Mouse (Mus musculus) CH12.LX (cell line): ENCODE data around the gene Notch3.

Source experiments
- CTCF ChIP-seq, 2 experiments: IDR thresholded peaks in 1 of 2; conservative IDR thresholded peaks in 1 of 2; 2 replicates each; pipeline ENCODE4 v1.5.1; 2011 to 2012; ENCODE audit warnings: low read depth in 2 of 2, low read length in 2 of 2, improper control_type of control experiment in 1 of 2, inconsistent platforms in 1 of 2, mild to moderate bottlenecking in 1 of 2, moderate library complexity in 1 of 2
- JUND ChIP-seq: conservative IDR thresholded peaks from 2 replicates; pipeline ENCODE4 v1.6.1; 2011; ENCODE audit warnings: low read depth, low read length, improper control_type of control experiment
- KAT2A ChIP-seq: IDR thresholded peaks from 2 replicates; pipeline ENCODE4 v1.6.1; 2012; ENCODE audit warnings: low read length, improper control_type of control experiment, inconsistent platforms; ENCODE audit not compliant: insufficient replicate concordance
- POLR2A ChIP-seq: IDR thresholded peaks from 2 replicates; pipeline ENCODE4 v1.6.1; 2011; ENCODE audit warnings: low read depth, mild to moderate bottlenecking, improper control_type of control experiment, low read length
- TCF12 ChIP-seq: IDR thresholded peaks from 2 replicates; pipeline ENCODE4 v1.6.1; 2014; ENCODE audit warnings: low read depth, mild to moderate bottlenecking, inconsistent platforms, low read length, improper control_type of control experiment
- USF2 ChIP-seq: conservative IDR thresholded peaks from 2 replicates; pipeline ENCODE4 v1.6.1; 2011; ENCODE audit warnings: low read depth, low read length, improper control_type of control experiment

GRCm38 (mm10) chr17:32188863-32189636 is 22.4 kb upstream of the Notch3 start, which contains the start of gene Ephx3:
- no peak for TF ChIP-seq KAT2A
- TF ChIP-seq TCF12 = no peak
- no peak for TF ChIP-seq CTCF (conservative IDR thresholded peaks at IDR 0.05 in 1 of 2, IDR thresholded peaks at IDR 0.05 in 1 of 2; ENCODE audit: low read depth in 2 of 2, low read length in 2 of 2)
- TF ChIP-seq POLR2A = no peak
- TF ChIP-seq JUND = no peak
- TF ChIP-seq USF2 = no peak
